Mouse (Mus musculus) liver, adult 2 months (tissue): Measurements from ENCODE around the gene Ifi27l2b. TPM values are rescaled to one million over a fixed set of nuclear protein-coding genes. Genes with fewer than 3 reads are reported as not detected.
"Not testable (repeated sequence)": the region's sequence is repeated elsewhere in the genome, so short reads cannot be mapped to it uniquely, and the experiment has no call there.

Experiments used
- DNase-seq: peaks from one replicate; pipeline ENCODE4 v3.0.0-alpha.2; 2011; ENCODE audit warnings: low read depth, low spot score; ENCODE audit errors: extremely low read depth
- H3K27ac ChIP-seq: fragments of 200-500 bp; replicated peaks from 2 replicates; pipeline ENCODE4 v1.5.1; 2012; ENCODE audit warnings: low read depth, mild to moderate bottlenecking, control low read depth, inconsistent platforms, low read length; ENCODE audit not compliant: insufficient read depth
- H3K27me3 ChIP-seq: fragments of 200-500 bp; 2 replicates; pipeline ENCODE4 v1.6.1; 2012; ENCODE audit warnings: mild to moderate bottlenecking, moderate library complexity, low read length, inconsistent platforms; ENCODE audit not compliant: control insufficient read depth, insufficient read depth
- H3K36me3 ChIP-seq: fragments of 200-500 bp; 2 replicates; pipeline ENCODE4 v1.6.1; 2012; ENCODE audit warnings: low read length, inconsistent platforms; ENCODE audit not compliant: control insufficient read depth, insufficient read depth
- H3K4me1 ChIP-seq: fragments of 200-500 bp; 2 replicates; pipeline ENCODE4 v1.6.1; 2011; ENCODE audit warnings: low read length; ENCODE audit not compliant: control insufficient read depth, insufficient read depth
- H3K4me3 ChIP-seq: fragments of 200-500 bp; 2 replicates; pipeline ENCODE4 v1.5.1; 2011; ENCODE audit warnings: low read depth, mild to moderate bottlenecking, control low read depth, low read length, moderate library complexity; ENCODE audit not compliant: insufficient read depth
- H3K79me2 ChIP-seq: fragments of 200-500 bp; 2 replicates; pipeline ENCODE4 v1.6.1; 2012; ENCODE audit warnings: inconsistent platforms, mild to moderate bottlenecking, low read length, moderate library complexity; ENCODE audit not compliant: control insufficient read depth, insufficient read depth
- H3K9ac ChIP-seq: fragments of 200-500 bp; 2 replicates; pipeline ENCODE4 v1.6.1; 2012; ENCODE audit warnings: low read depth, mild to moderate bottlenecking, control low read depth, inconsistent platforms, low read length
- CTCF ChIP-seq: fragments of 200-500 bp; IDR thresholded peaks from 2 replicates; pipeline ENCODE4 v1.5.1; 2011; ENCODE audit warnings: low read depth, low read length, control low read depth
- POLR2A ChIP-seq: fragments of 200-500 bp; IDR thresholded peaks from 2 replicates; pipeline ENCODE4 v1.6.1; 2011; ENCODE audit warnings: low read length, control low read depth; ENCODE audit not compliant: insufficient read depth; ENCODE audit errors: extremely low read depth
- WGBS: fragments of 180-500 bp; shearing (Covaris S2); methylation state at CpG from one replicate; pipeline ENCODE4 v1.1.7; 2018; 5-methylcytosine and 5-hydroxymethylcytosine counted together
- polyA plus RNA-seq: library from polyadenylated mRNA; depleted of rRNA; stranded (reverse); fragments of >200 nt; gene quantifications from 2 replicates; pipeline ENCODE4 v1.2.3, GENCODE M21; 2012
- total RNA-seq: library from RNA; depleted of rRNA; stranded (reverse); fragments of >200 nt; gene quantifications from 2 replicates; pipeline ENCODE4 v1.2.3, GENCODE M21; 2014

Gene Ifi27l2b
- total and polyA plus RNA-seq, 2 experiments: 7.4 to 10.0 TPM

DNA sequence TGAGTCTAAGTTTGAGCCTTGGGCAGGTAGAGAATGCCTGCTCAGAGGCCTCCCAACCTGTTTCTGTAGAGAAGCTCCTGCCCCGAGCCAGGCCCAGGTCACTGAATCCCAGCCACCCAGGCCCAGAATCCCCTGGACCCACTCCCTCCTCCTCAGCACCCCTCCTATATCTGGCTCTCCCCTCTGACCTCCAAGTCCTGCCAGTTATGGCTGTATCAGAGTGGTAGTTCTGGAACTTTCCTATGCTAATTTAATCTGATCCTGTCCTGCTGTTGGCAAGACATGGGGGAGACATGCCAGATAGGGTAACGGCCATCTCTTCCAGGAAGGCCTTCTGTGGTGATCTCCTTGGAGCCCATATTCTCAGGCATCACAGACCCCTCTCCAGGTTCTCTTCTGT is 25.8 kb upstream of the Ifi27l2b start:
- H3K27me3 ChIP-seq: no peaks in the 10 kb centered on the region
- no peak overlapping the region for H3K27ac ChIP-seq
- H3K9ac ChIP-seq: no peak overlapping the region
- no peaks in the 10 kb centered on the region for H3K36me3 ChIP-seq
- peak; percentile 26 for DNase-seq
- H3K4me3 ChIP-seq: no peak overlapping the region
- H3K79me2 ChIP-seq: no peaks in the 10 kb centered on the region
- TF ChIP-seq CTCF (no peak), POLR2A (no peak)
- 69% methylated on average over 2 of the region's 2 CpGs for WGBS
- peaks cover 14% of the 10 kb centered on the region for H3K4me1 ChIP-seq

DNA sequence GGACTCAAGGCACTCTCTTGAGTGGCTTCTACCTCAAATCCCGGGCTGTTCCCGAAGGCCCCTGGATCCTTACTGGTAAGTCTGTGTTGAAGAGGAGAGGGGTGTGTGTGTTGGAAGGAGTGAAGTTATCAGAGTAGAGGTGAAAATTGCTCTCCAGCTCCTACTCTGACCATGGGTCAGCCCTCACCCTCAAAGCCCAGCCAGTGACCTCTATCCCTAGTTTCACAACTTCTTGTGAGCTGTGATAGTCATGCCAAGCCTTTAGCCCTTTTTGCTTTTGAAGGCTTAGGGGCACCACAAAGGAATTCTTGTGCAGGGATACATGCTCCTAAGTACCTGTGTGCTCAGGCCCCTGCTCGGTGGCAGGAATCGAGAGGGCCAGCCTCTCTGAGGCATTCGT is 24.6 kb upstream of the Ifi27l2b start:
- H3K27ac ChIP-seq: no peak overlapping the region
- peaks cover 8% of the 10 kb centered on the region for H3K4me1 ChIP-seq
- no peaks in the 10 kb centered on the region for H3K79me2 ChIP-seq
- no peak overlapping the region for H3K9ac ChIP-seq
- no peaks in the 10 kb centered on the region for H3K27me3 ChIP-seq
- H3K4me3 ChIP-seq: no peak overlapping the region
- TF ChIP-seq POLR2A (no peak), CTCF (no peak)
- H3K36me3 ChIP-seq: no peaks in the 10 kb centered on the region
- 66% methylated on average over 5 of the region's 5 CpGs for WGBS
- peak; percentile 83 for DNase-seq

DNA sequence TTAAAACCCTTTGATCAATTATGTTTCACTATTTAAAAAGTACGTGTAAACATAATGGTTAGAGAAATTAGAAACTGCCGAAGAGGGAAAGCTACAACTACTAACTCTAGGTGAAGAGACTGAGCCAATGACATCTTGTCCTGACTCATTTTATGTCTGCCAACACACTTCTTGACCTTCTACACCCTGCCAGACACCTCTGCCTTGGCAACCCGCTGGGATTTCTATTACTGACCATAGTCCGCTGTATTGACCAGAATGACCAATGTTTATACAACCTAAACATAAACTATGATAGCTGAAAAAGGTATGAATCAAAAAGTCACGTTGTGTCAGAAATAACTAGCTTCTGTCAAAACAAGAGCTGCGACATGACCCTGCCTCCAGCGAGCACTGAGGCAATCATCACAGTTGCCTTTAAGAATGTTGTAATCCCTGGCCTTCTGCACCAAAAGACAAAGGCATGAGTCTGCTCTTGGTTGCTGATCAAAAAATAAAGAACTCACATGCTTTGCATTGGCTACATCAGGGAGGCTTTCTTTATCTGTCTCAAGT is 20.5 kb upstream of the Ifi27l2b start:
- DNase-seq: peak; percentile 92
- Histone ChIP-seq H3K27me3 (no peaks in the 10 kb centered on the region), H3K4me3 (no peak overlapping the region), H3K79me2 (no peaks in the 10 kb centered on the region), H3K36me3 (no peaks in the 10 kb centered on the region), H3K4me1 (peaks cover 8% of the 10 kb centered on the region), H3K9ac (no peak overlapping the region), H3K27ac (no peak overlapping the region)
- TF ChIP-seq CTCF (no peak), POLR2A (no peak)
- 20% methylated on average over 7 of the region's 7 CpGs for WGBS

DNA sequence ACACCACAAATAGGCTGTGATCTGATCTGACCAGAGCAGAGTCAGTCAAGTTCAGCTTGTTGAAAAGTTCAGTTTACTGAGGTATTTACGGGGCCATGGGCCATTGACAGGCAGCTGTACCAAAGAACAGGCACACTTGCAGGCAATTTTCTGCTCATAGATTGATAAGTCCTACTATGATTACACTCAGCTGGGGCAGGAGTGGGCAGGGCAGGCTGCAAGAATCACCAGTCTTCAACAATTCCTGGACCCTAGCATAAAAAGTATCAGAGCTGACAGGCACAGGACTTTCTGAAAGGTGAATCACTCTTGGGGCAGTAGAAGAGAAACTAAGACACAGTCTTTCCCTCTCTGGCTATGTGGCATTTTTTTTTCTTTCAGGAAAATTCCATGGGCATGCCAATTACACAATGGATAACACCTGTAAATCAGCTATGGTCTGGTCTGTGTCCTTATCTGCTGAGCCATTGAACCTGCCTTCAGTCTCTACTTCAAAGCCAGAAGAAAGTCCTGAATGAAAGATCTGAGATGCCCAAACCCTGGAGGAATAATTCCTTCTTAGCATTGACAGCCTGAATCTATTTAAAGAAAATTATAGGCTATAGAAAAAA is 19.9 kb upstream of the Ifi27l2b start:
- Histone ChIP-seq H3K9ac (no peak overlapping the region), H3K4me3 (no peak overlapping the region), H3K4me1 (peaks cover 6% of the 10 kb centered on the region), H3K79me2 (no peaks in the 10 kb centered on the region), H3K36me3 (no peaks in the 10 kb centered on the region), H3K27ac (no peak overlapping the region), H3K27me3 (no peaks in the 10 kb centered on the region)
- TF ChIP-seq POLR2A (no peak), CTCF (no peak)
- 77% methylated on average over 1 of the region's 1 CpGs for WGBS
- no peak for DNase-seq

DNA sequence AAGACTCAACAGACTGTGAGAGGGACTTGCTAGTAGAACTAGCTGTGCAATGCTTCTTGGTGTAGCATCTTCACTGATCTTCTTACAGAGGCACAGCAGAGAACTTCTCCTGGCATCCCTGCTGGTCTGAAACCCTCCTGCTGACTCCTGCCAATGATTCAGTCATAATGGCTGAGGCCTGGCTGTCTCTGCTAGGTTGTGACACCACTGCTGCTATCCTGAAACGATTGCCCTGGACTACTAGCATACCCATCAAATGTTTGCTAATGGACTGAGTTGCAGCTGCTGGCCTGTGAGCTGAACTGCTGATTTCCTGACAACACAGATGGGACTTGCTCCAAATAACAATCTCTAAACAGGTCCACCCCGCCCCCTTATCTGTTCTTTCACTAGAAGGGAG is 17.5 kb upstream of the Ifi27l2b start:
- Histone ChIP-seq H3K36me3 (no peaks in the 10 kb centered on the region), H3K27me3 (no peaks in the 10 kb centered on the region), H3K4me1 (peaks cover 2% of the 10 kb centered on the region; the same call in 1 of the 2 replicates), H3K79me2 (no peaks in the 10 kb centered on the region), H3K27ac (no peak overlapping the region), H3K9ac (no peak overlapping the region), H3K4me3 (no peak overlapping the region)
- no peak for TF ChIP-seq CTCF
- TF ChIP-seq POLR2A: no peak
- peak; percentile 30 for DNase-seq
- WGBS: 20% methylated on average over 2 of the region's 2 CpGs

DNA sequence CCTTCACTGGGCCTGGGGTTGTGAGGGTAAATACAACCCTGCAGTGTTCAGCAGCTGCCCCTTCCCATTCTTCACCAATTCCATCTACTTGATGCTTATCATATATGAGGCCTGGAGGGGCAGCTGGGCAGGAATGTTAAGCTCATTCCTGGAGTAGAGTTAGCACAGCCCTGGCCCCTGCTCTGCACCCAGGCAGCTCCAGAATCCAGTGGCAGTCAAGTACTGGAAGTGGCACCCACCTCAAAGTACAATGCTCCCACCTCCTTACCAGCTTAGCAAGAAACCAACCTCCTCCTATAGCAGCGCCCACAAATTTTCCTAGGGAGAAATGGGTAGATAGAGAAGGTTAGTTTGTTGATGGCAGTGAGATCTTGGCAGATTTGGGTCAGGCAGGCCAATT is 296 bp downstream of the Ifi27l2b start:
- H3K4me3 ChIP-seq, DNase-seq, H3K27me3 ChIP-seq, H3K9ac ChIP-seq, H3K36me3 ChIP-seq, H3K4me1 ChIP-seq, H3K27ac ChIP-seq, H3K79me2 ChIP-seq: not testable (repeated sequence)
- WGBS: no CpG with 5 or more reads among the region's 1 CpGs
